Mouse (Mus musculus): Measurements from ENCODE around the gene Bicdl2.

The Bicdl2 gene

GRCm38 (mm10) chr17:23717003-23717402 is 56.7 kb downstream of the Bicdl2 start:
- no peak for DNase-seq (ENCODE audit: low read depth, low spot score)

Measured in mesoderm, embryonic 11.5 days (tissue).